Mouse (Mus musculus) telencephalon, adult 2 months (tissue): ENCODE results near the gene Atp2c2.

Source experiments
- DNase-seq: peaks from one replicate; pipeline ENCODE4 v3.0.0-alpha.2; 2011; ENCODE audit warnings: low read depth, low spot score

The Atp2c2 gene

GRCm38 (mm10) chr8:119702965-119703364 is 3.2 kb downstream of the Atp2c2 start:
- no peak for DNase-seq

- DNase-seq, result no peak
These were observed 7.3 kb downstream of the Atp2c2 start for GRCm38 (mm10) chr8:119707146-119707545.

DNA sequence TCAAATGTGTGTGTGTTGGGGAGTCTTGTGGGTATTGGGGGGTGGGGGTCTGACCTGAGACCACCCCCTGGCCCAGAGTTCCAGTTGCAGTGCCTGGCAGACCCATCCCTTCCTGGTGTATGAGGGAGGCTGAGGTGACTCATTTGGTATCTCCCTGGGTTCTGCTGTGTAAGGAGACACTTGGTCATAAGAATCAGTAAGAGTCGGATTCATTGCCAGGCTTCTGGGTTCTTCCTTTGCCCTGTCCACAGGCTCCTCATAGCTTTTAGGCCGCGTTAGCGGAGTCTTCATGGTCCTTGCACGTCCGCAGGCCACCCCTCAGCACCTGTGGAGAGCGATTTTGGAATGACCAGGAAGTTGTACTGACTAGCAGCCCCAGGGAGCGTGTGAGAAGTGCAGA is 8.7 kb downstream of the Atp2c2 start:
- DNase-seq, result no peak

DNA sequence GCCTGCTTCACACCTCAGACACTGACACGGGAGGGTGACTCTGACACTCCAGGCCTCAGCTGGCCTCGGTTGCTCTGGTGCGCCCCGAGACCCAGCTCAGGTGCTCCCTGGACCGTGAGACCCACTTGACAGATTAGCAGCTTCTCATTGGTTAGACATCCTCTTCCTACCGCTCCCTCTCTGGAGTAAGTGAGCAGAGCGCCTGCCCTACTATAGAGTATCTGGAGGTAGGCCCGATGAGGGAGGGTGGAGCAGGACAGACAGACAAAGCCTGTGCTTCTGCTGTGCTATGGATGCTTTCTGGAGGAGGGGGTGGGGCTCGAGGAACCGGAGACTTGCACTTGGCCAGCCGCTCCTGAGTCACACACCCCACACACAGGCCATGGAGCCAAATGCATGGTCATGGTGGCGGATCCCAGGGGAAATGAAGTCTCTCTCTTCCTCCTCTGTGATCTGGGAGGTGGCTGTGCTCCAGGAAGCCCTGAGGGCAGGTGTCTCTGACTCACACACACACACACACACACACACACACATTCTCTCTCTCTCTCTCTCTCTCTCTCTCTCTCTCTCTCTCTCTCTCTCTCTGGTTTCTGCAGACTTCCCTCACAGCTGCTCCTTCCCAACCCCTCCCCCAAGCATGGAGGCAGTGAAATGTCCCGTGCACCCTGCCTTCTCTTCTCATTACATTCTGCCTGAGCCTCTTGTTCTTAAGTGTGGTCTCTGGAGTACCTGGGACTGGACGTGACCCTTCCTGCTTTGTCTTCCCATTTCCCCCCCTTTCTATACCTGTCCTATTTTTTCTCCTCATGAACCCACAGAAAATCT is 9.3 kb downstream of the Atp2c2 start:
- no peak for DNase-seq

DNA sequence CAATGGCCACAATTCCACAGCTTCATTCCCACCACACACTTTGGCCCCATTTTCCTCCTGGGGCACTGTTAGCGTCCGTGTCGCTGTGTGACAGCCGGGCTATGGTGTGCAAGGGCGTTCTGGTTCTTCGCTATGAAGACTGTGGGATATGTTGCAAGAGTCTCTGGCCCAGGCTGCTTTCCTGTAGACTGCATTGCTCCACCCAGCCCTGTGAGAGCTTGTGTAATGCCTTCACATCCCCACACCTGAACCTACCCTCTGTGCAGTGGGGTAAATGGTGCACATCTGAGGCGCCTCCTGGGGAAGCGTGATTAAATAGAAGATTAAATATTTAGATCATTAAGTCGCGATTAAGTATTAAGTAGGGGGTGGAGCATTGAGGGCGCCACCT is 9.9 kb downstream of the Atp2c2 start:
- DNase-seq, result no peak

- no peak for DNase-seq
These were observed 12.4 kb downstream of the Atp2c2 start for GRCm38 (mm10) chr8:119712226-119712625.

- DNase-seq, result no peak
These were observed 13.6 kb downstream of the Atp2c2 start for GRCm38 (mm10) chr8:119713421-119713820.

DNA sequence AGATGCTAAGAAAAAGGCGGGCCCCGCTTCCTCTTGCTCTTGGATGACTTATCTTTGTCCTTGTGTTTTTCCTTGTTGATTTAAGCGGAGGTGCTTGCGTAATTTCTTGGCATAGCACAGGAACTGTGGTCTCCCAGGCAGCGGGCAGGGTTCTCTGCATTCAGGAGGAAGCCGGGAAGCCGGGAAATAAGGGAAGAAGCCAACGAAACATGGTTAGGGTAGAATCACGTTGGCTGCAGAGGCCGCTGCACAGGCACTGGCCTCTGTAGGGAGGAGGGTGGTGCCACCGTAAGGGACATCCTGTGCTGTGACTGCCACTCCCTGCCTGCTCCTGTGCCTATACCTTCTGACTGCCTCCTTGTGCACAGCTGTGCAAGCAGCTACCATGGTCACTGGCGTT is 15.4 kb downstream of the Atp2c2 start:
- no peak for DNase-seq

- DNase-seq, result no peak
These were observed 17.0 kb downstream of the Atp2c2 start for GRCm38 (mm10) chr8:119716730-119717299.

DNA sequence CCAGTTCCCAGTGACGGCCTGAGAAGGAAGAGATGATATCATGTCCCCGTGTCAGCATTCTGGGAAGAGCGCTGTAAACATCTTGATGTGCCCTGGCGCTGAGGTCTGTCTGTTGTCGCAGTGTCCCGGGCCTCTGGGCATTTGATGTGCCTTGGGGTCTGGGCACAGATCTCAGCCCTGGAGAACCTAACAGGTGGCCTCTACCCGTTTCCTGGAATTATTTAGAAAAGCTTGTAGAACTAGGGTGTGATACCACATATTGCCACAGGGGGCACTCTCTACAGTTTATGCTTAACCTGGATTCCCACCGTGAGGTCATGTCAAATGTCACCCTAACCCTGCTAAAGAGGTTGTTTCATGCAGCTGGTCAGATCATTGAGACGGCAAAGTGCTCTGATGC is 18.0 kb downstream of the Atp2c2 start:
- no peak for DNase-seq

DNA sequence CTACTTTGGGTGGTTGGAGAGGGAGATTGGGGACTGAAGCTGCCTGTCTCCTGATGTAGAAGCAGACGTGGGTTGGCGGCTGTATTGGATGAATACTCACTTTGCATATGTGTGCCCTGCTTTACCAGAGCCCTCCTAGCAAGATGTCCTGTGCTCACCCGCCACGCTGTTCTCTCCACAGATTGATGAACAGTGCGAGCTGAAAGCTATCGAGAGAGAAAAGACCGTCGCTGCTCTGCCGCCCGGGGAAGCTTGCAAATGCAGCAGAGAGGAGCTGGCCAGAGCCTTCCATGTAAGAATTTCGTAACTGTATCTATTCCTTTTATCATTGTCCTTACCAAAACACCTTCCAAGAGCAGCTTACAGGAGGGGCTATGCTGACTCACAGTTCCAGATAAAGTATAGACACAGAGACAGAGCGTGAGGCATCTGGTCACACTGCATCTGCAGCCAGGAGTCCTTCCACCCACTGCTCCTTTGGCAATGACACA is 19.2 kb downstream of the Atp2c2 start:
- DNase-seq, result peak; percentile 62

GRCm38 (mm10) chr8:119722348-119722747 is 22.5 kb downstream of the Atp2c2 start:
- no peak for DNase-seq

DNA sequence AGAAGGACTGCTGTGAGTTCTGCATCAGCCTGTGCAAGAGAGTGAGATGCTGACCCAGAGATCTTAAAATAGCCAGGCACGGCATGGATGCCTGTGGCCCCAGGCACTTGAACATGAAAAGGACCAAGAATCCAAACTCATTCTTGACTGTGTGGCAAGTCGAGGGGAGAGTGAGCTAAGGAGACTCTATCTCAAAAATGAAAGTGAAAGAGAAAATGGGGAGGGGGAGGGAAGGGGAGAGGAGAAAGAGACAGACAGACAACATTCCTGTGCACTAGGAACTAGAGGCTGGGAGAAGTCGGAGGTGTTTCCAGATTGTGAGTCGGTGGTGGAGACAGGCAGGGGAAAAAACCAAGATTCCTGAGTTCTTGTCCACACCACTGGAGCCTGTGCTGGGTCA is 23.9 kb downstream of the Atp2c2 start:
- no peak for DNase-seq

DNA sequence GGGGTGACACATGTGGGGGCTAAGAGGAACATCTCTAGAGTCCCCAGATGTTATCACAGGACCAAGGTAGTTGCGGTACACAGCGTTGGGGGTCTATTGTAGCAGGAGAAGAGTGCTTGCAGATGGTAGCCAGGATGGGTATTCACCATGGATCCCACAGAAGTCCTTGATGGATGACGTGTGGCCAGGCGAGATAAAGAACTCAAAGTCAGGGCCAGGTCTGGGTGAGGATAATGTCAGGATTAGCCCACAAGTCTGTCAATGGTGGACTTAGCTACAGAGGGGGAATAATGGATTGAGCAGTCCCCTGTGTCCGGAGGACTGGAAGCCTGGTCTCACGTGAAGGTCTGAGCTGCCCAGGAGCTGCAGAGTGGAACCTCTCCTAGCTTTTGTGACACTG is 24.8 kb downstream of the Atp2c2 start:
- DNase-seq, result no peak

DNA sequence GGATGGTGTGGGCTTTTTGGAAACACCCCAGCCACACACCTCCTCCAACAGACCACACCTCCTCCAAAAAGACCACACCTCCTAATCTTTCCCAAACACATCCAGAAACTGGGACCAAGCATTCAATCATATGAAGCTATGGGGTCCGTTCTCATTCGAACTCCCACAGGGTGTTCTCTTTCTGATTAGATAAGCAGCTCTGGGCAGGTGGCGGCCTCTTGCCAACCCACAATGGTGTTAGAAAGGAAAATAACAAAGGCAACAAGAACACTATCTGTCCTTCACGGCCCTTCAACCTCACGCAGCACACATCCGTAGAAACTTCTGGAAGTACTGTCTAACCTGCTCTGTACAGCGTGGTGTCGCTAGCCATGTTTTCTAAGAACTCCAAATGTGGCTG is 27.3 kb downstream of the Atp2c2 start:
- no peak for DNase-seq

DNA sequence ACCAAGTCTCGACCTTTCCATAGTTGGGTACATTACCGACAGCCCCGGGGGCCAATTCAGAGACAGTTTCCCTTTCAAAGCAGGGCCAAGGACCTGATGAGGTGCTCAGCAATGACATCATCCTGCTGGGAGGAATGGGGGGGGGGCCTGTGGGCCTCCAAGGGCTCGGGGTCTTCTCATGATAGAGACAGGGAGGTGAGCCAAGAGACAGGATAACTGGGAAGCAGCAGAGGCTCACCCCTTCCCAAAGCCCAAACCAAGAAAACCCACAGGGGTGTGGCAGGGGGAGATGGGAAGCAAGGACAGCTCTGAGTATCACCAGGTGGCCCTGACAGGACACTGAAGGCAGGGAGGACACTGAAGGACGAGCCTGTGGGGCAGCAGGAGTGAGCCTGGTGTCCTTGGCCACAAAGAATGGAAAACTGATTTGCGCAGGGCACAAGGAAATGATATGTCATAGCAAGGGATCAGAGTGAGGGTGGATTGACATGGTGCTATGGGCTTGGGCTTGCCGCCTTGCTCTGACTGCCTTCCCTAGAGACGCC is 28.6 kb downstream of the Atp2c2 start:
- DNase-seq, result no peak

- no peak for DNase-seq
These were observed 32.3 kb downstream of the Atp2c2 start for GRCm38 (mm10) chr8:119732072-119732471.

- DNase-seq, result no peak
These were observed 36.6 kb downstream of the Atp2c2 start for GRCm38 (mm10) chr8:119736348-119736917.

DNA sequence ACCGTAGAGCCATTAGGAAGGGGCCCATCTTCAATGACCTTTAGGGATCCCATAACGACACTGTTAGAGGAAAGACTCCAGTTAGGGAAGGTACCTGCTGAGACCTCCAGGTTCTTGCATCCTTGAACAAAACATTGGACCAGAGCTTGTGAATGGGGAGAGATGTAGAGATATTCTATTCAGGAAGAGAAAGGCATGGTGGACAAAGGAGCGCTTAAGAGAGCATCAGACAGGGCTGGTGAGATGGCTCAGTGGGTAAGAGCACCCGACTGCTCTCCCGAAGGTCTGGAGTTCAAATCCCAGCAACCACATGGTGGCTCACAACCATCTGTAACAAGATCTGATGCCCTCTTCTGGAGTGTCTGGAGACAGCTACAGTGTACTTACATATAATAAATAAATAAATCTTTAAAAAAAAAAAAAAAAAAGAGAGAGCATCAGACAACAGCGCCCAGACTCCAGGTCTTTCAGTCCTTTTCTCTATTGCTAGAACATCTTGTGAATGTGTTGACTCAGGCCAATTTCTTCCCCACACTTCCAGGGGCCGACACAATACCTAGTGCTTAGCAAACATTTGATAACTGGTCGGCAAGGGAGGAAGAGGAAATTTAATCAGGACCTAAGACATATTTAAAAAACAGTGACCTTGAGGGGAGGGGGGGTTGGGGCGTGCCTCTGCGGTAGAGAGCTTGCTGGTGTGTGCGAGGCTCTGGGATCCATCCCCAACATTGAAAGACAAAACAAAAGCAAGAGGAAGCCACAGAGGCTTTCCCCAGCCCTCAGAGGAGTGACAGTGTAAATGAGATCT is 37.5 kb downstream of the Atp2c2 start:
- DNase-seq, result no peak

DNA sequence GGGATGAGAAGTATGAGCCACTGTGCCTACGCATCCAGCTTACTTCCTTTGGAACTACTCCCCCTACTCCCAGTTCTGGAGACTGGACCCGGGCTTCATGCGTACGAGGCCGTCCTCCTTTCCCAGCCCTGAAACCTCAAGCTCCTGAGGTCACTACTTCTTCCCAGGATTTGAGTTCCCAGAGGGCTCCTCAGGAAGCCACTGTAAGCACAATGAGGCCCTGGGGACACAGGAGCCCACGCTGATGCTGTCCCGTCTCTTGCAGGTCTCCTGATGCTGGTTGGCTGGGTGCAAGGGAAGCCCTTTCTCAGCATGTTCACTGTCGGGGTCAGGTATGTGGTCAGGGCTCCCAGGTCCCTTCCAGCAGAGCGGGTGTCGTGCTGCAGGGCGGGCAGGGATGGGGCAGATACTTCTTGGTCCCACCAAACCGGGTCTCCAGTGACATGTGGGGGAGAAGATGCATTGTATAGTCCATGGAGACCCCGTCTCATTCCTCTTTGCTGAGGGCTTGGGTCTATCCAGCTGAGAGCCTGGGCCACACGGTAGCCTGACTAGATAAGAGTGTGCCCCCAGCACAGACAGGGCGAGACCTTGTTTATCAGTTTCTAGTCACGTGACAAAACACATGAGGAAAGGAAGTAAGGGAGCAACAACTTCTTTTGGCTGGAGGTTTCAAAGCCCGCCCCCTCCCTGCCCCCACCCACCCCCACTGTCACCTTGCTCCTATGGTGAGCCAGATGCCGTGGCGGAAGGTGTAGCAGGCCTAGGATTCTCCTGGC is 38.5 kb downstream of the Atp2c2 start:
- DNase-seq, result no peak

- no peak for DNase-seq
These were observed 40.8 kb downstream of the Atp2c2 start for GRCm38 (mm10) chr8:119740634-119741033.
